In genomic region chr19:47282688-47283215, GRCm38 (mm10) we compare ENCODE assay signal across 16 mouse cellular contexts.
DNase-seq lines count a peak whose midpoint lies in the region; ATAC-seq and TF ChIP-seq lines count a peak whose summit lies in the region.
"Had no signal": no experiment of that assay in that cellular context is flagged by ENCODE, and none has a peak within 500 bp of the region (broad histone marks: within the 10 kb centered on the region; RNA-seq: fewer than 3 reads in every experiment).

No protein-coding gene starts in this region.

- no peak overlapping the region for H3K9ac ChIP-seq in intestine, embryonic 16.5 days (ENCODE audit: low read depth, low read length)
- H3K9ac ChIP-seq in intestine, embryonic 15.5 days = no peak overlapping the region
- H3K9ac ChIP-seq in lung, postnatal 0 days (replicated peaks; ENCODE audit: low read depth) = no peak overlapping the region
- H3K9ac ChIP-seq: forebrain, embryonic 12.5 days; hindbrain, embryonic 13.5 days; liver, embryonic 13.5 days had no signal

- peaks cover 5% of the 10 kb centered on the region; the same call in 1 of the 2 replicates for H3K4me1 ChIP-seq in intestine, embryonic 16.5 days (ENCODE audit: control insufficient read depth, insufficient read depth, low read length)
- H3K4me1 ChIP-seq in intestine, embryonic 15.5 days (replicated peaks) = peaks cover 18% of the 10 kb centered on the region
- H3K4me1 ChIP-seq in lung, postnatal 0 days (ENCODE audit: insufficient read depth, low read depth, low read length) = peaks cover 2% of the 10 kb centered on the region
- H3K4me1 ChIP-seq in embryonic fibroblast, embryonic 13.5 days (ENCODE audit: control insufficient read depth, insufficient read depth, low read length) = peaks cover 15% of the 10 kb centered on the region

- 0 out of 2 replicates have a peak overlapping the region, but pooled peaks have one; percentile 34 for H3K27ac ChIP-seq in intestine, embryonic 16.5 days (ENCODE audit: low read length)
- H3K27ac ChIP-seq in intestine, embryonic 15.5 days = no peak overlapping the region
- H3K27ac ChIP-seq in lung, postnatal 0 days (ENCODE audit: low read length) = peak overlapping the region; percentile 73; the same call in 1 of the 2 replicates
- H3K27ac ChIP-seq in embryonic fibroblast, embryonic 13.5 days (ENCODE audit: insufficient read depth, low read length) = peak overlapping the region; percentile 91
- H3K27ac ChIP-seq: forebrain, embryonic 12.5 days; hindbrain, embryonic 13.5 days; liver, embryonic 13.5 days had no signal

- 94% methylated on average over 17 of the region's 17 CpGs for WGBS in intestine, embryonic 16.5 days
- 94% methylated on average over 17 of the region's 17 CpGs for WGBS in intestine, embryonic 15.5 days
- 88% methylated on average over 17 of the region's 17 CpGs for WGBS in lung, postnatal 0 days

- H3K4me2 ChIP-seq in intestine, embryonic 16.5 days (ENCODE audit: low read depth, low read length) = no peak overlapping the region
- H3K4me2 ChIP-seq in intestine, embryonic 15.5 days (replicated peaks) = no peak overlapping the region
- H3K4me2 ChIP-seq in lung, postnatal 0 days (replicated peaks; ENCODE audit: low read depth, low read length) = no peak overlapping the region
- H3K4me2 ChIP-seq: forebrain, embryonic 12.5 days; hindbrain, embryonic 13.5 days; liver, embryonic 13.5 days had no signal

- no peak for TF ChIP-seq EP300 in lung, postnatal 0 days (IDR thresholded peaks at IDR 0.05)

- H3K36me3 ChIP-seq in intestine, embryonic 16.5 days (ENCODE audit: control insufficient read depth, insufficient read depth, low read length) = peaks cover 14% of the 10 kb centered on the region
- H3K36me3 ChIP-seq in intestine, embryonic 15.5 days = peaks cover 26% of the 10 kb centered on the region
- peaks cover 25% of the 10 kb centered on the region; the same call in 1 of the 2 replicates for H3K36me3 ChIP-seq in lung, postnatal 0 days (ENCODE audit: insufficient read depth, low read length)

- no peaks in the 10 kb centered on the region for H3K27me3 ChIP-seq in intestine, embryonic 16.5 days (replicated peaks; ENCODE audit: control insufficient read depth, insufficient read depth, low read length)
- no peaks in the 10 kb centered on the region for H3K27me3 ChIP-seq in intestine, embryonic 15.5 days (replicated peaks)
- H3K27me3 ChIP-seq in lung, postnatal 0 days (replicated peaks; ENCODE audit: insufficient read depth, low read length) = no peaks in the 10 kb centered on the region
- H3K27me3 ChIP-seq: CH12.LX; forebrain, embryonic 12.5 days; hindbrain, embryonic 13.5 days; liver, embryonic 13.5 days had no signal

- DNase-seq in lung, postnatal 0 days (ENCODE audit: low spot score) = no peak
- DNase-seq in lung, postnatal 10 days = no peak
- no peak for DNase-seq in embryo, embryonic 10.5 days (ENCODE audit: low spot score)
- no peak for DNase-seq in adrenal gland, postnatal 36 days
- DNase-seq: adrenal gland, postnatal 10 days; cerebellum, adult 2 months; liver, embryonic 13.5 days; midbrain, embryonic 14.5 days; thymus, postnatal 25 days had no signal

- no peaks in the 10 kb centered on the region for H3K9me3 ChIP-seq in intestine, embryonic 16.5 days (ENCODE audit: control insufficient read depth, low read length)
- no peaks in the 10 kb centered on the region for H3K9me3 ChIP-seq in intestine, embryonic 15.5 days
- no peaks in the 10 kb centered on the region for H3K9me3 ChIP-seq in lung, postnatal 0 days (ENCODE audit: low read length)
- H3K9me3 ChIP-seq: forebrain, embryonic 12.5 days; hindbrain, embryonic 13.5 days; liver, embryonic 13.5 days had no signal

- H3K4me3 ChIP-seq in intestine, embryonic 16.5 days (ENCODE audit: low read length) = no peak overlapping the region
- H3K4me3 ChIP-seq in intestine, embryonic 15.5 days (replicated peaks) = no peak overlapping the region
- no peak overlapping the region for H3K4me3 ChIP-seq in lung, postnatal 0 days (ENCODE audit: low read depth, low read length)
- H3K4me3 ChIP-seq in embryonic fibroblast, embryonic 13.5 days (ENCODE audit: insufficient read depth, low read length) = no peak overlapping the region
- H3K4me3 ChIP-seq: forebrain, embryonic 12.5 days; hindbrain, embryonic 13.5 days; liver, embryonic 13.5 days had no signal

- ATAC-seq in intestine, embryonic 16.5 days = no peak
- no peak for ATAC-seq in intestine, embryonic 15.5 days
- ATAC-seq in lung, postnatal 0 days = no peak
- ATAC-seq: intestine, postnatal 0 days had no signal

- no peak for TF ChIP-seq CTCF in lung, postnatal 0 days (IDR thresholded peaks at IDR 0.05)
- TF ChIP-seq CTCF in embryonic fibroblast, embryonic 13.5 days (IDR thresholded peaks at IDR 0.05; ENCODE audit: borderline replicate concordance, insufficient read depth, low read length) = no peak

- no peak for TF ChIP-seq POLR2A in embryonic fibroblast, embryonic 13.5 days (IDR thresholded peaks at IDR 0.05; ENCODE audit: low read depth, low read length)
